Mouse (Mus musculus) MEL (cell line): ENCODE measurements at regions not wholly inside any gene's neighbourhood (a gene's known extent, or its start where the extent isn't known, plus 50 kb on each side); places are given as distances from the start of the nearest gene placed in this dataset.

Source experiments
- CTCF ChIP-seq, 3 experiments: IDR thresholded peaks in 2 of 3; conservative IDR thresholded peaks in 1 of 3; 2 replicates each; pipeline ENCODE4 v1.5.1; 2011 to 2012; ENCODE audit warnings: low read length in 3 of 3, low read depth in 2 of 3, mild to moderate bottlenecking in 2 of 3, improper control_type of control experiment in 1 of 3, inconsistent platforms in 1 of 3, mixed read lengths in 1 of 3, moderate library complexity in 1 of 3; ENCODE audit not compliant: control insufficient read depth in 1 of 3, insufficient read depth in 1 of 3, poor library complexity in 1 of 3, severe bottlenecking in 1 of 3
- EP300 ChIP-seq, 2 experiments: IDR thresholded peaks; 2 replicates each; pipeline ENCODE4 v1.6.1; 2011; ENCODE audit warnings: improper control_type of control experiment in 2 of 2, low read length in 2 of 2, low read depth in 1 of 2, mild to moderate bottlenecking in 1 of 2
- MAZ ChIP-seq: IDR thresholded peaks from 2 replicates; pipeline ENCODE4 v1.6.1; 2012; ENCODE audit warnings: low read depth, mild to moderate bottlenecking, inconsistent platforms, low read length, improper control_type of control experiment
- POLR2A ChIP-seq, 2 experiments: IDR thresholded peaks; 2 replicates each; pipeline ENCODE4 v1.6.1; 2011 to 2012; ENCODE audit warnings: low read length in 2 of 2, mild to moderate bottlenecking in 2 of 2, control low read depth in 1 of 2, improper control_type of control experiment in 1 of 2, low read depth in 1 of 2, moderate library complexity in 1 of 2; ENCODE audit not compliant: control insufficient read depth in 1 of 2, insufficient read depth in 1 of 2, poor library complexity in 1 of 2
- POLR2AphosphoS5 ChIP-seq: IDR thresholded peaks from 2 replicates; pipeline ENCODE4 v1.6.1; 2012; ENCODE audit warnings: low read depth, borderline replicate concordance, mild to moderate bottlenecking, inconsistent platforms, low read length, moderate library complexity, mixed read lengths
- SIN3A ChIP-seq: IDR thresholded peaks from 2 replicates; pipeline ENCODE4 v1.6.1; 2012; ENCODE audit warnings: low read length, improper control_type of control experiment, inconsistent platforms
- UBTF ChIP-seq: IDR thresholded peaks from 2 replicates; pipeline ENCODE4 v1.6.1; 2012; ENCODE audit warnings: low read depth, mild to moderate bottlenecking, inconsistent platforms, low read length, improper control_type of control experiment, moderate library complexity, borderline replicate concordance; ENCODE audit not compliant: insufficient read depth

- no peak for TF ChIP-seq POLR2A (IDR thresholded peaks at IDR 0.05; ENCODE audit: control insufficient read depth in 1 of 2, insufficient read depth in 1 of 2, low read depth in 1 of 2, low read length in 2 of 2, poor library complexity in 1 of 2)
- no peak for TF ChIP-seq POLR2AphosphoS5
- TF ChIP-seq CTCF (IDR thresholded peaks at IDR 0.05 in 2 of 3, conservative IDR thresholded peaks at IDR 0.05 in 1 of 3; ENCODE audit: control insufficient read depth in 1 of 3, insufficient read depth in 1 of 3, low read depth in 2 of 3, low read length in 3 of 3, poor library complexity in 1 of 3, severe bottlenecking in 1 of 3) = no peak
- TF ChIP-seq UBTF = no peak
- no peak for TF ChIP-seq SIN3A
- TF ChIP-seq EP300 (IDR thresholded peaks at IDR 0.05; ENCODE audit: low read depth in 1 of 2, low read length in 2 of 2) = no peak
- TF ChIP-seq MAZ = no peak
Observed at GRCm38 (mm10) chr2:172648072-172648471, 98.7 kb downstream of the Tfap2c start.
